Mouse (Mus musculus) intestine, postnatal 0 days (tissue): ENCODE data around the gene Mdga1. TPM values are rescaled to one million over a fixed set of nuclear protein-coding genes. Genes with fewer than 3 reads are reported as not detected.

Experiments used
- ATAC-seq: fragments of 200-750 bp; cut with Nextera tagmentation; 2 replicates; pipeline ENCODE4 v1.8.0; 2017; ENCODE audit warnings: mild to moderate bottlenecking, moderate TSS enrichment, moderate library complexity
- H3K27ac ChIP-seq: fragments of 300-500 bp; sonication (generic); 2 replicates; pipeline ENCODE4 v1.5.1; 2014; ENCODE audit warnings: mild to moderate bottlenecking, low read depth, low read length, moderate library complexity
- H3K27me3 ChIP-seq: fragments of 300-500 bp; sonication (generic); replicated peaks from 2 replicates; pipeline ENCODE4 v1.6.1; 2014; ENCODE audit warnings: low read length, mixed read lengths; ENCODE audit not compliant: control insufficient read depth, insufficient read depth
- H3K36me3 ChIP-seq: fragments of 300-500 bp; sonication (generic); 2 replicates; pipeline ENCODE4 v1.6.1; 2014; ENCODE audit warnings: mild to moderate bottlenecking, moderate library complexity; ENCODE audit not compliant: control insufficient read depth, insufficient read depth
- H3K4me1 ChIP-seq: fragments of 300-500 bp; sonication (generic); replicated peaks from 2 replicates; pipeline ENCODE4 v1.6.1; 2014; ENCODE audit warnings: antibody characterized with exemption, low read length, mixed read lengths; ENCODE audit not compliant: control insufficient read depth, insufficient read depth
- H3K4me2 ChIP-seq: fragments of 300-500 bp; sonication (generic); replicated peaks from 2 replicates; pipeline ENCODE4 v1.6.1; 2014; ENCODE audit warnings: low read depth, mild to moderate bottlenecking, moderate library complexity
- H3K4me3 ChIP-seq: fragments of 300-500 bp; sonication (generic); 2 replicates; pipeline ENCODE4 v1.5.1; 2014; ENCODE audit warnings: low read depth, low read length
- H3K9ac ChIP-seq: fragments of 300-500 bp; sonication (generic); 2 replicates; pipeline ENCODE4 v1.6.1; 2014; ENCODE audit warnings: mild to moderate bottlenecking, low read depth, low read length
- H3K9me3 ChIP-seq: fragments of 300-500 bp; sonication (generic); 2 replicates; pipeline ENCODE4 v1.6.1; 2016; ENCODE audit warnings: mixed run types; ENCODE audit not compliant: control insufficient read depth
- CTCF ChIP-seq: sonication (generic); IDR thresholded peaks from 2 replicates; pipeline ENCODE4 v1.5.1; 2016; ENCODE audit warnings: low read depth, mild to moderate bottlenecking, control low read depth, antibody characterized with exemption, moderate library complexity
- WGBS: fragments of 180-500 bp; shearing (Covaris S2); extraction: QIAGEN DNeasy Blood & Tissue Kit; methylation state at CpG from one replicate; pipeline ENCODE4 v1.1.7; 2014; 5-methylcytosine and 5-hydroxymethylcytosine counted together
- polyA plus RNA-seq: library from polyadenylated mRNA; unstranded; fragments of >200 nt; fragmentation: Nextera tagmentation; extraction: Ambion mirVana; gene quantifications from 2 replicates; pipeline ENCODE4 v1.2.1, GENCODE M21; 2015

Mdga1 gene
- polyA plus RNA-seq, 1 experiment from 2014 or later: 0.73 TPM

GRCm38 (mm10) chr17:29829136-29829535, 140.8 kb downstream of the Mdga1 start:
- 79% methylated on average over 7 of the region's 7 CpGs for WGBS

DNA sequence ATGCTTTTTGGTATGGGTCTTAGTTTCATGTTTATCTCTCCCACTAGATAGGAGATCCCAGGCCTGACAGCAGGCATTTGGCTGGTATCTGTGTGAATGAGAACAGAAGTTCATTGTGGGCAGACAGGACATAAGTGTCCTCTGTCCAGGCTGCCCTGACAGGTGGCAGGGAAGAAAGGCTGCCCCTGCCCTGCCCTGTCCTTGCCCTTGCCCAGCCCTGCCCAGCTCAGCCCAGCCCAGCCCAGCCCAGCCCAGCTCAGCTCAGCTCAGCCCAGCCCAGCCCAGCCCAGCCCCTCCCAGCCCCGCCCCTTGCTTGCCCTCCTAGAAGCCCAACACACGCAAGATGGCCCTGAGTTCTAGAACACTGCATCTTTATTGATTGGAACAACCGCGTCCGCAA, 142.3 kb downstream of the Mdga1 start:
- Histone ChIP-seq H3K27ac (no peak overlapping the region), H3K27me3 (no peaks in the 10 kb centered on the region; the same call in 1 of the 2 replicates), H3K36me3 (no peaks in the 10 kb centered on the region), H3K4me2 (no peak overlapping the region), H3K4me3 (no peak overlapping the region), H3K9ac (no peak overlapping the region), H3K9me3 (no peaks in the 10 kb centered on the region), H3K4me1 (no peaks in the 10 kb centered on the region)
- 59% methylated on average over 5 of the region's 5 CpGs for WGBS
- no peak for TF ChIP-seq CTCF
- ATAC-seq: no peak

More at GRCm38 (mm10) chr17:29829136-29829535, 140.8 kb downstream of the Mdga1 start:
- Histone ChIP-seq H3K4me1 (no peaks in the 10 kb centered on the region), H3K9me3 (no peaks in the 10 kb centered on the region), H3K27ac (no peak overlapping the region), H3K36me3 (no peaks in the 10 kb centered on the region), H3K4me3 (no peak overlapping the region), H3K9ac (no peak overlapping the region), H3K4me2 (no peak overlapping the region), H3K27me3 (no peaks in the 10 kb centered on the region)
- TF ChIP-seq CTCF: no peak
- ATAC-seq: no peak

DNA sequence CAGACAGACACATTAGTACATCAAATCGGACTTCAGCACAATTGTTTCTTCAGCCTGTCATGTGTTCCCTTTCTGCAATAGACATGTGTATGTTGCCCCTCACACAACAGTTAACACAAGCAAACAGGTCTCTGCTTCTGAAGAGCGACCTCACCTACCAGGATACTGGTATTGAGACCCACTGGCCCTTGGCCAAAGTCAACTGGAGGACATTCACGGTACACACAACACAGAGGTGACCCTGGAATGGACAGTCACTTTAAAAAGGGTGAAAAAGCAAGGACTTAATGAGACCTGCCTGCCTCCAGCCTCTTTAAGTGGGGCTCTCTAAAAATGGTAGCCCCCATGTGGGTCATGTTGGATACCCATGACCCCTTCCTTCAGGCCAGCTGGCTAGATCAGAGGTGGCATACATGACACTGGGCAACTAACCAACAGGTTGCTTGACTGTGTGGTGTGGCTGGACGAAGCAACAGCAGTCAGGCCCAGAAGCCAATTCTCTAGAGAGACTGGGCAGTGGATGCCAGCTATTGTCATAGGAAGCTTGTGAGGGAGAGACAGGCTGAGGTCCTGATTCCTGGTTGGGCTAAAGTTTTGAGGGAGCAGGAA, 145.3 kb downstream of the Mdga1 start:
- H3K27ac ChIP-seq: no peak overlapping the region
- H3K36me3 ChIP-seq: no peaks in the 10 kb centered on the region
- H3K9ac ChIP-seq: no peak overlapping the region
- no peaks in the 10 kb centered on the region; the same call in 1 of the 2 replicates for H3K27me3 ChIP-seq
- no peaks in the 10 kb centered on the region for H3K4me1 ChIP-seq
- WGBS: 78% methylated on average over 4 of the region's 4 CpGs
- no peak overlapping the region for H3K4me2 ChIP-seq
- no peak for TF ChIP-seq CTCF
- H3K9me3 ChIP-seq: no peaks in the 10 kb centered on the region
- ATAC-seq: no peak
- H3K4me3 ChIP-seq: no peak overlapping the region

DNA sequence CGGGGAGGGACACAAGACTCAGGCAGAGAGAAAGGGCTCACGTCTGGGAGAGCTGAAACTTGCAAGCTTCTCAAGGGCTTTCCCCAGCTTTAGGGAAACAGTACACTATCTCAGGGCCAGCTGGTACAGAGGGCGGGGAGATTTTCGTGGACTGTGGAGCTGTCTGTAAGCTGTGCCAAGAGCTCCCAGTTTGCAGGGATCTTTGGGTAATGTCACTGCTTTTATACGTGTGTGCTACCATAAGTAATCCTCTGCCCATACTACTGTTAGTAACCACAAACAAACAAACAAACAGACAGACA, 145.7 kb downstream of the Mdga1 start:
- Histone ChIP-seq H3K36me3 (no peaks in the 10 kb centered on the region), H3K9ac (no peak overlapping the region), H3K4me2 (no peak overlapping the region), H3K4me3 (no peak overlapping the region), H3K9me3 (no peaks in the 10 kb centered on the region), H3K27me3 (no peaks in the 10 kb centered on the region; the same call in 1 of the 2 replicates), H3K4me1 (no peaks in the 10 kb centered on the region), H3K27ac (no peak overlapping the region)
- no peak for ATAC-seq
- 47% methylated on average over 5 of the region's 5 CpGs for WGBS
- no peak for TF ChIP-seq CTCF

GRCm38 (mm10) chr17:29823439-29824207, 146.3 kb downstream of the Mdga1 start:
- ATAC-seq: no peak
- Histone ChIP-seq H3K36me3 (no peaks in the 10 kb centered on the region), H3K4me1 (no peaks in the 10 kb centered on the region), H3K4me2 (no peak overlapping the region), H3K9ac (no peak overlapping the region), H3K4me3 (no peak overlapping the region), H3K27me3 (no peaks in the 10 kb centered on the region; the same call in 1 of the 2 replicates), H3K27ac (no peak overlapping the region), H3K9me3 (no peaks in the 10 kb centered on the region)
- WGBS: 72% methylated on average over 14 of the region's 14 CpGs
- no peak for TF ChIP-seq CTCF

GRCm38 (mm10) chr17:29819608-29820007, 150.3 kb downstream of the Mdga1 start:
- H3K27ac ChIP-seq: no peak overlapping the region
- no peak for TF ChIP-seq CTCF
- ATAC-seq: no peak
- H3K4me1 ChIP-seq: no peaks in the 10 kb centered on the region
- 84% methylated on average over 3 of the region's 3 CpGs for WGBS
- H3K27me3 ChIP-seq: no peaks in the 10 kb centered on the region; the same call in 1 of the 2 replicates
- H3K9ac ChIP-seq: no peak overlapping the region
- H3K9me3 ChIP-seq: no peaks in the 10 kb centered on the region
- no peak overlapping the region for H3K4me2 ChIP-seq
- H3K36me3 ChIP-seq: no peaks in the 10 kb centered on the region
- H3K4me3 ChIP-seq: no peak overlapping the region
